Mouse (Mus musculus) liver, embryonic 14.5 days (tissue): ENCODE results near the gene Fer1l4. TPM values are rescaled to one million over a fixed set of nuclear protein-coding genes. Genes with fewer than 3 reads are reported as not detected.

ENCODE experiments used
- ATAC-seq: fragments of 200-750 bp; cut with Nextera tagmentation; 2 replicates; pipeline ENCODE4 v1.8.0; 2017; ENCODE audit warnings: moderate number of reproducible peaks, mild to moderate bottlenecking, moderate library complexity; ENCODE audit not compliant: insufficient read depth
- DNase-seq, 3 experiments: peaks; one replicate each; pipeline ENCODE4 v3.0.0-alpha.2; 2012 to 2013; ENCODE audit warnings: low read depth in 3 of 3, low spot score in 3 of 3
- H3K27ac ChIP-seq: fragments of 300-500 bp; sonication (generic); 2 replicates; pipeline ENCODE4 v1.5.1; 2014; ENCODE audit warnings: moderate library complexity, mild to moderate bottlenecking, control low read depth, inconsistent platforms
- H3K27me3 ChIP-seq: fragments of 300-500 bp; sonication (generic); 2 replicates; pipeline ENCODE4 v1.6.1; 2014; ENCODE audit warnings: mild to moderate bottlenecking, low read length, moderate library complexity; ENCODE audit not compliant: control insufficient read depth, insufficient read depth
- H3K36me3 ChIP-seq: fragments of 300-500 bp; sonication (generic); replicated peaks from 2 replicates; pipeline ENCODE4 v1.6.1; 2014; ENCODE audit warnings: low read depth; ENCODE audit not compliant: control insufficient read depth, insufficient read depth
- H3K4me1 ChIP-seq, 2 experiments: fragments of 200-500 bp in 1 of 2; fragments of 300-500 bp in 1 of 2; sonication (generic) in 1 of 2; replicated peaks; 2 replicates each; pipeline ENCODE4 v1.6.1; 2012 to 2014; ENCODE audit warnings: antibody characterized with exemption in 1 of 2, inconsistent platforms in 1 of 2, low read length in 1 of 2; ENCODE audit not compliant: control insufficient read depth in 2 of 2, insufficient read depth in 2 of 2
- H3K4me2 ChIP-seq: fragments of 300-500 bp; sonication (generic); 2 replicates; pipeline ENCODE4 v1.6.1; 2014; ENCODE audit warnings: low read depth, mild to moderate bottlenecking, control low read depth, moderate library complexity
- H3K4me3 ChIP-seq, 2 experiments: fragments of 200-500 bp in 1 of 2; fragments of 300-500 bp in 1 of 2; sonication (generic) in 1 of 2; 2 replicates each; pipeline ENCODE4 v1.5.1; 2012 to 2014; ENCODE audit warnings: low read depth in 2 of 2, low read length in 2 of 2, mild to moderate bottlenecking in 2 of 2, control low read depth in 1 of 2, inconsistent platforms in 1 of 2, moderate library complexity in 1 of 2; ENCODE audit not compliant: insufficient read depth in 1 of 2
- H3K9ac ChIP-seq: fragments of 300-500 bp; sonication (generic); replicated peaks from 2 replicates; pipeline ENCODE4 v1.6.1; 2014; ENCODE audit warnings: mild to moderate bottlenecking, control low read depth, moderate library complexity
- H3K9me3 ChIP-seq: fragments of 300-500 bp; sonication (generic); 2 replicates; pipeline ENCODE4 v1.6.1; 2016; ENCODE audit warnings: low read length, mixed read lengths; ENCODE audit not compliant: control insufficient read depth
- CTCF ChIP-seq: IDR thresholded peaks from 2 replicates; pipeline ENCODE4 v1.5.1; 2016; ENCODE audit warnings: antibody characterized with exemption, low read depth, control low read depth
- EP300 ChIP-seq: IDR thresholded peaks from 2 replicates; pipeline ENCODE4 v1.6.1; 2016; ENCODE audit warnings: antibody characterized with exemption, low read depth
- WGBS: fragments of 180-500 bp; shearing (Covaris S2); extraction: QIAGEN DNeasy Blood & Tissue Kit; methylation state at CpG from one replicate; pipeline ENCODE4 v1.1.7; 2014; ENCODE audit not compliant: insufficient replicate concordance; 5-methylcytosine and 5-hydroxymethylcytosine counted together
- polyA plus RNA-seq, 2 experiments: library from polyadenylated mRNA; depleted of rRNA in 1 of 2; stranded (reverse) in 1 of 2; unstranded in 1 of 2; fragments of >200 nt; fragmentation: Nextera tagmentation in 1 of 2; extraction: Ambion mirVana in 1 of 2; gene quantifications; 2 replicates each; pipeline versions ENCODE4 v1.2.1 to v1.2.3; 2012 to 2014

Fer1l4 gene
- polyA plus RNA-seq, 2 experiments: not detected

DNA sequence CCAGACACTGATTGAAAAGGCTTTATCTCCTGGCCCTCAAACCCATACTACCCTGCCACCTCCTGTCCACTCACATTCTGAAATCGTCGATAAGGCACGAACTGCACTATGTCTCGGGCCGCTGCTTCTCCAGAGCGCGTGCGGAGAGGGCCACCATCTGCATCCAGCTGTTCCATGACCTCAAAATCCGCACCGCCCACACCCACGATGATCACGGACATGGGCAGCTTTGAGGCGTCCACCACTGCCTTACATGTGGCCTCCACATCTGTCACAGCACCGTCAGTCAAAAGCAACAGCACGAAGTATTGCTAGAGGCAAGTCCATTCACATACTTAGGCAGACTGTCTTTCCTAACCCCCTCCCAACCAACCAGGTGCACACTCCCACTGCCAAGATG is 21.0 kb upstream of the Fer1l4 start:
- no peak for DNase-seq
- H3K4me3 ChIP-seq: no peak overlapping the region
- no peaks in the 10 kb centered on the region for H3K9me3 ChIP-seq
- TF ChIP-seq EP300: no peak
- TF ChIP-seq CTCF: no peak
- H3K27ac ChIP-seq: no peak overlapping the region
- no peaks in the 10 kb centered on the region for H3K27me3 ChIP-seq
- H3K4me2 ChIP-seq: no peak overlapping the region
- WGBS: 92% methylated on average over 15 of the region's 15 CpGs
- no peak overlapping the region for H3K9ac ChIP-seq
- H3K36me3 ChIP-seq: peaks cover 45% of the 10 kb centered on the region
- no peaks in the 10 kb centered on the region for H3K4me1 ChIP-seq
- ATAC-seq: no peak

- H3K4me1 ChIP-seq: peaks cover 0 to 2% of the 10 kb centered on the region in 2 experiments; a peak in 2 of 4 replicates
- no peak overlapping the region for H3K27ac ChIP-seq
- ATAC-seq (no peak), DNase-seq (no peak)
- no peak overlapping the region for H3K4me2 ChIP-seq
- WGBS: 87% methylated on average over 10 of the region's 10 CpGs
- H3K4me3 ChIP-seq: no peak overlapping the region
- TF ChIP-seq CTCF: no peak
- no peak for TF ChIP-seq EP300
- peaks cover 25% of the 10 kb centered on the region for H3K36me3 ChIP-seq
- H3K9ac ChIP-seq: no peak overlapping the region
- H3K9me3 ChIP-seq: no peaks in the 10 kb centered on the region
- no peaks in the 10 kb centered on the region for H3K27me3 ChIP-seq
Measured at GRCm38 (mm10) chr2:156071236-156071635, 18.5 kb upstream of the Fer1l4 start.

- no peak overlapping the region for H3K27ac ChIP-seq
- WGBS: 80% methylated on average over 10 of the region's 10 CpGs
- DNase-seq: no peak
Measured at GRCm38 (mm10) chr2:156067916-156068315, 15.2 kb upstream of the Fer1l4 start.

DNA sequence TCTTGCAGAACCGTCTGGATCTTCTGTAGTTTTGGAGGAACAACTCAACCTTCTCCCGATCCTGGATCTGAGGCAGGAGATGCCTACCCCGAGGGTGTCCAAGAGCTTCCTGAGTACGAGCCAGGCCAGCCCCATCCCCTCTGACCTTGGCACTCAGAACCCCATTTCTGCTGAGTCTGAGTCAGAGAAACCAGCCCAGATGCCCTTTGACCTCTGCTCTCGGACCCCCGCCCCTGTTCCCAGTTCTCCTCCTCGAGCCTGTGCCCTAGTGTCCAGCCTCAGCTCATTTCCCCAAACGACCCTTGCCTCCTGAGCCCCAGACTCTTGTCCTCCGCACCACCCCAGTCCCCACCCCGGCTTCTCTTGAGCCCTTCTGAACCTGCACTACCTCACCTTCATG is 13.4 kb upstream of the Fer1l4 start:
- peak overlapping the region; percentile 86 for H3K4me2 ChIP-seq
- DNase-seq: no peak
- peak overlapping the region; percentile 47 for H3K9ac ChIP-seq
- H3K4me3 ChIP-seq: peak overlapping the region in 1 of 2 experiments; percentile 82; a peak in 2 of 4 replicates
- ATAC-seq: no peak
- 37% methylated on average over 10 of the region's 10 CpGs for WGBS
- no peak overlapping the region for H3K27ac ChIP-seq
- no peaks in the 10 kb centered on the region for H3K9me3 ChIP-seq
- H3K27me3 ChIP-seq: no peaks in the 10 kb centered on the region
- H3K4me1 ChIP-seq: peaks cover 3 to 9% of the 10 kb centered on the region in 2 experiments; a peak in 3 of 4 replicates
- H3K36me3 ChIP-seq: no peaks in the 10 kb centered on the region
- no peak for TF ChIP-seq EP300
- no peak for TF ChIP-seq CTCF

More at GRCm38 (mm10) chr2:156067916-156068315, 15.2 kb upstream of the Fer1l4 start:
- Histone ChIP-seq H3K4me1 (peaks cover 3 to 9% of the 10 kb centered on the region in 2 experiments; a peak in 3 of 4 replicates), H3K9ac (no peak overlapping the region), H3K4me3 (no peak overlapping the region), H3K9me3 (no peaks in the 10 kb centered on the region), H3K27me3 (no peaks in the 10 kb centered on the region), H3K36me3 (peaks cover 1% of the 10 kb centered on the region; the same call in 1 of the 2 replicates), H3K4me2 (no peak overlapping the region)
- TF ChIP-seq EP300: no peak
- TF ChIP-seq CTCF: no peak
- ATAC-seq: no peak

DNA sequence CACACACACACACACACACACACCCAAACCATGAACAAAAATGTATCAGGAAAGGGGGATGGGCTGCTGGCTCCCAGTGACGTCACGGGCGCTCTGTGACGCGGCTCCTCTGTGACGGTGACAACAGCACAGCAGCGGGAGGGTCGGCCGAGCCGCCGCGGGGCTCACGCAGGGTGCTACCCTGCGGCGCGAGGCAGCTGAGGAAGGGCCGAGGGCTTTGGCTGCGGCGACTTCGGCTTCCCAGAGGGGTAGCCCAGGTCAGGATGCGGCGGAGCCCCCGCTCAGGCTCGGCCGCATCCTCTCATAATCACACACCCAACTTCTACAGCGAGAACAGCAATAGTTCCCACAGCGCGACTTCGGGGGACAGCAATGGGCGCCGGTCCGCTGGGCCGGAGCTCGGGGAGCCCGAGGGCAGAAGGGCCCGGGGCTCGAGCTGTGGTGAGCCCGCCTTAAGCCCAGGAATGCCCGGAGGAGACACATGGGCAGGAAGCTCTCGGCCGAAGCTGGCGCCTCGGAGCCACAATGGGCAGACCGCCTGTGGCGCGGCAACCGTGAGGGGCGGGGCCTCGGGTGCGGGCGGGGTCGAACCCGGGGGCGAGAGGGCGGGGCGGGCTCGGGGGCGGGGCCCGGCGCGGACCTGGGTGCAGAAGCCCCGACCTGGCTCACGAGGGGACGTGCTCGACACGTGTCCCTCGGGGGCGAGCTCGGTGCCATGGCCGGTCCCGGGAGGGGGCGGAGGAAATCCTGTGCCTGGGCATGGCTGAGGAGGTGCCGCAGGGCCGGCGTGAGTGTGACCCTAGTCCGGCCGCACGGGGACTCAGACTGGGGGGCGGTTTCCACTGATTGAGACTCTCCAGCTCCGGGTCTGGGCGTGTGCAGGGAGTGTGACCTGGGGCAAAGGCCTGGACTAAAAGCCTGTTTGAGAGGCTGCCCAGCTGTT is 12.6 kb upstream of the Fer1l4 start, which contains the start of gene Spag4:
Spag4 (plus strand) TSS at position 77 of the 943 bp plus-strand sequence.
- Histone ChIP-seq H3K4me3 (peak within 1 kb of the TSS; percentile 58 to 82), H3K36me3 (no peaks in the 10 kb centered on the region), H3K27me3 (no peaks in the 10 kb centered on the region), H3K27ac (peak within 1 kb of the TSS; percentile 30; the same call in 1 of the 2 replicates), H3K9ac (peak within 1 kb of the TSS; percentile 69), H3K9me3 (no peaks in the 10 kb centered on the region), H3K4me2 (peak within 1 kb of the TSS; percentile 86), H3K4me1 (peaks cover 3 to 9% of the 10 kb centered on the region in 2 experiments; a peak in 3 of 4 replicates)
- ATAC-seq: peak; percentile 87
- DNase-seq: peak; percentile 45 to 60 (median 47)
- under 1% methylated on average over 78 of the region's 81 CpGs for WGBS
- no peak for TF ChIP-seq EP300
- no peak for TF ChIP-seq CTCF
